Mouse (Mus musculus) right cerebral cortex, adult 18-20 months (tissue): ENCODE results near the gene Fzd2.

ENCODE experiments used
- DNase-seq: peaks from one replicate; pipeline ENCODE4 v3.0.0; 2022; ENCODE audit warnings: mixed read lengths

The Fzd2 gene

GRCm38 (mm10) chr11:102623876-102624789, 19.9 kb downstream of the Fzd2 start:
- DNase-seq = no peak

GRCm38 (mm10) chr11:102624888-102625407, 20.8 kb downstream of the Fzd2 start:
- no peak for DNase-seq

- DNase-seq = no peak
These were observed 23.2 kb downstream of the Fzd2 start for GRCm38 (mm10) chr11:102627171-102627931.

- no peak for DNase-seq
These were observed 24.3 kb downstream of the Fzd2 start for GRCm38 (mm10) chr11:102628529-102628928.

- no peak for DNase-seq
These were observed 25.2 kb downstream of the Fzd2 start for GRCm38 (mm10) chr11:102629375-102629774.

GRCm38 (mm10) chr11:102630731-102631130, 26.5 kb downstream of the Fzd2 start:
- DNase-seq = no peak

GRCm38 (mm10) chr11:102631203-102631602, 27.0 kb downstream of the Fzd2 start:
- no peak for DNase-seq

- no peak for DNase-seq
These were observed 28.5 kb downstream of the Fzd2 start for GRCm38 (mm10) chr11:102632725-102633124.

- DNase-seq = no peak
These were observed 29.2 kb downstream of the Fzd2 start for GRCm38 (mm10) chr11:102633379-102633778.

- DNase-seq = no peak
These were observed 32.7 kb downstream of the Fzd2 start for GRCm38 (mm10) chr11:102636887-102637286.

- DNase-seq = no peak
These were observed 39.7 kb downstream of the Fzd2 start for GRCm38 (mm10) chr11:102643891-102644382.

- DNase-seq = no peak
These were observed 42.0 kb downstream of the Fzd2 start for GRCm38 (mm10) chr11:102646226-102646625.

GRCm38 (mm10) chr11:102647885-102648284, 43.7 kb downstream of the Fzd2 start:
- DNase-seq = no peak

GRCm38 (mm10) chr11:102651381-102651780, 47.2 kb downstream of the Fzd2 start:
- DNase-seq = peak; percentile 48

GRCm38 (mm10) chr11:102652844-102653243, 48.6 kb downstream of the Fzd2 start:
- DNase-seq = no peak

GRCm38 (mm10) chr11:102655888-102656287, 51.7 kb downstream of the Fzd2 start:
- DNase-seq = peak; percentile 20

GRCm38 (mm10) chr11:102656326-102656926, 52.2 kb downstream of the Fzd2 start:
- no peak for DNase-seq

- DNase-seq = no peak
These were observed 52.7 kb downstream of the Fzd2 start for GRCm38 (mm10) chr11:102656931-102657330.
